In the genomic region with DNA sequence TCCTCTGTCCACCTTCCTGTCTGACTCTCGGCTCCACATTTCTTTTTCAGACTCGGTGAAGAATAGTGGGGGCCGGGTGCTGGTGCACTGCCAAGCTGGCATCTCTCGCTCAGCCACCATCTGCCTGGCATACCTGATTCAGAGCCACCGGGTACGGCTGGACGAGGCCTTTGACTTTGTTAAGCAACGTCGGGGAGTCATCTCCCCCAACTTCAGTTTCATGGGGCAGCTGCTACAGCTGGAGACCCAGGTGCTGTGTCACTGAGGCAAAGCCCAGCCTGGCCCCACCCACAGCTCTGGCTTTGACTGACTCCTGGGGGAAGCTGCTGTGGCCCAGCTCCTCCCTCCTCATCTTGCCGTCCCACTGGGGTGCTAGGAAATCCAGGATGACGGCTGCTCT, we compare ENCODE assay signal across 8 mouse cellular contexts. TPM values are rescaled to one million over a fixed set of nuclear protein-coding genes. Genes with fewer than 3 reads are reported as not detected.
DNase-seq lines count a peak whose midpoint lies in the region; ATAC-seq and TF ChIP-seq lines count a peak whose summit lies in the region.

No protein-coding gene starts in this region.

- H3K4me2 ChIP-seq in kidney, postnatal 0 days (ENCODE audit: low read length): peak overlapping the region; percentile 80
- peak overlapping the region; percentile 65; the same call in 1 of the 2 replicates for H3K4me2 ChIP-seq in intestine, embryonic 14.5 days (ENCODE audit: low read length)
- peak overlapping the region; percentile 94 for H3K4me2 ChIP-seq in neural tube, embryonic 15.5 days

- ATAC-seq in kidney, postnatal 0 days (replicated peaks; ENCODE audit: low FRiP score, low read depth): no peak
- no peak for ATAC-seq in intestine, embryonic 14.5 days (replicated peaks; ENCODE audit: low FRiP score, low TSS enrichment, low read depth)
- ATAC-seq in neural tube, embryonic 15.5 days (ENCODE audit: low FRiP score): no peak

- H3K4me3 ChIP-seq in kidney, postnatal 0 days (replicated peaks; ENCODE audit: low read depth, low read length): no peak overlapping the region
- 0 out of 2 replicates have a peak overlapping the region, but pooled peaks have one; percentile 43 for H3K4me3 ChIP-seq in intestine, embryonic 14.5 days (ENCODE audit: low read depth, low read length)
- peak overlapping the region; percentile 59 for H3K4me3 ChIP-seq in neural tube, embryonic 15.5 days (replicated peaks)

- no peak overlapping the region for H3K27ac ChIP-seq in kidney, postnatal 0 days
- no peak overlapping the region for H3K27ac ChIP-seq in intestine, embryonic 14.5 days (ENCODE audit: low read depth)
- H3K27ac ChIP-seq in neural tube, embryonic 15.5 days (replicated peaks): no peak overlapping the region

- H3K9me3 ChIP-seq in kidney, postnatal 0 days (replicated peaks; ENCODE audit: low read length): no peaks in the 10 kb centered on the region
- no peaks in the 10 kb centered on the region for H3K9me3 ChIP-seq in intestine, embryonic 14.5 days (ENCODE audit: control insufficient read depth, low read length)
- no peaks in the 10 kb centered on the region for H3K9me3 ChIP-seq in neural tube, embryonic 15.5 days (replicated peaks)

- no peak overlapping the region for H3K9ac ChIP-seq in kidney, postnatal 0 days (ENCODE audit: low read depth, low read length)
- no peak overlapping the region for H3K9ac ChIP-seq in intestine, embryonic 14.5 days (ENCODE audit: low read length)
- H3K9ac ChIP-seq in neural tube, embryonic 15.5 days (replicated peaks): no peak overlapping the region; the same call in 1 of the 2 replicates

- H3K36me3 ChIP-seq in kidney, postnatal 0 days (ENCODE audit: insufficient read depth, low read length): no peaks in the 10 kb centered on the region
- H3K36me3 ChIP-seq in intestine, embryonic 14.5 days (ENCODE audit: control insufficient read depth, insufficient read depth, low read length): no peaks in the 10 kb centered on the region
- no peaks in the 10 kb centered on the region for H3K36me3 ChIP-seq in neural tube, embryonic 15.5 days

- no peaks in the 10 kb centered on the region for H3K27me3 ChIP-seq in kidney, postnatal 0 days (ENCODE audit: insufficient read depth, low read length)
- peaks cover 37% of the 10 kb centered on the region for H3K27me3 ChIP-seq in intestine, embryonic 14.5 days (replicated peaks; ENCODE audit: control insufficient read depth, insufficient read depth, low read length)
- H3K27me3 ChIP-seq in neural tube, embryonic 15.5 days (replicated peaks): peaks cover 39% of the 10 kb centered on the region

- peaks cover 10% of the 10 kb centered on the region for H3K4me1 ChIP-seq in kidney, postnatal 0 days (replicated peaks; ENCODE audit: insufficient read depth, low read length)
- 0 out of 2 replicates have a peak, but pooled peaks cover 6% of the 10 kb centered on the region for H3K4me1 ChIP-seq in intestine, embryonic 14.5 days (replicated peaks; ENCODE audit: control insufficient read depth, insufficient read depth, low read length)
- peaks cover 16% of the 10 kb centered on the region for H3K4me1 ChIP-seq in neural tube, embryonic 15.5 days

- TF ChIP-seq CTCF in kidney, postnatal 0 days (IDR thresholded peaks at IDR 0.05; ENCODE audit: low read depth): no peak

- DNase-seq in kidney, postnatal 0 days (ENCODE audit: low spot score): no peak
- no peak for DNase-seq in kidney, postnatal 14 days
- peak; percentile 47 for DNase-seq in brain, adult 2 months (ENCODE audit: low read depth, low spot score)
- DNase-seq in intestine, embryonic 14.5 days (ENCODE audit: low spot score): no peak
- no peak for DNase-seq in yolk sac, embryonic 10.5 days (ENCODE audit: low spot score)
- DNase-seq in gastrocnemius, adult 8-10 months (ENCODE audit: low spot score in 2 of 2): no peak
- DNase-seq in layer of hippocampus, adult 11-12 months (ENCODE audit: low spot score): no peak

- 66% methylated on average over 11 of the region's 11 CpGs for WGBS in kidney, postnatal 0 days
- WGBS in intestine, embryonic 14.5 days: 73% methylated on average over 11 of the region's 11 CpGs
- WGBS in neural tube, embryonic 15.5 days: 67% methylated on average over 11 of the region's 11 CpGs

RNA-seq across cellular contexts. Expression of a gene that starts 0.9 kb away (rescaled TPM):
- polyA plus RNA-seq in kidney, postnatal 0 days (2015; fragmentation: Nextera tagmentation; extraction: Ambion mirVana): not detected in 2 replicates
- not detected in 2 replicates for polyA plus RNA-seq in intestine, embryonic 14.5 days (2014; fragmentation: Nextera tagmentation; extraction: Ambion mirVana)
- not detected in 2 replicates for polyA plus RNA-seq in neural tube, embryonic 15.5 days (2015; fragmentation: Nextera tagmentation; extraction: Ambion mirVana)
- total RNA-seq in gastrocnemius, adult 8-10 months (2022): not detected

RNA-seq across cellular contexts. Expression of a gene that starts 1.6 kb away (rescaled TPM):
- polyA plus RNA-seq in kidney, postnatal 0 days (2015; fragmentation: Nextera tagmentation; extraction: Ambion mirVana): 8.2 and 10.3 TPM in 2 replicates
- polyA plus RNA-seq in intestine, embryonic 14.5 days (2014; fragmentation: Nextera tagmentation; extraction: Ambion mirVana): 2.5 and 4.5 TPM in 2 replicates
- polyA plus RNA-seq in neural tube, embryonic 15.5 days (2015; fragmentation: Nextera tagmentation; extraction: Ambion mirVana): 18.2 and 23.1 TPM in 2 replicates
- total RNA-seq in gastrocnemius, adult 8-10 months (2022): 1 to 10 TPM in 3 of 4 experiments, under 1 TPM in 1; 0.44 to 1.4 (median 1.1) TPM

RNA-seq across cellular contexts. Expression of a gene that starts 25.5 kb away (rescaled TPM):
- 10.3 and 10.5 TPM in 2 replicates for polyA plus RNA-seq in kidney, postnatal 0 days (2015; fragmentation: Nextera tagmentation; extraction: Ambion mirVana)
- 0.66 and 0.85 TPM in 2 replicates for polyA plus RNA-seq in intestine, embryonic 14.5 days (2014; fragmentation: Nextera tagmentation; extraction: Ambion mirVana)
- polyA plus RNA-seq in neural tube, embryonic 15.5 days (2015; fragmentation: Nextera tagmentation; extraction: Ambion mirVana): 0.60 and 0.72 TPM in 2 replicates
- total RNA-seq in gastrocnemius, adult 8-10 months (2022): under 1 TPM; 0.41 to 0.83 (median 0.50) TPM
